Mouse (Mus musculus) CH12.LX (cell line): ENCODE measurements around the gene Bri3.
A peak's percentile ranks its signal among the peaks of the same experiment; 100 is the strongest.

Experiments
- CTCF ChIP-seq, 2 experiments: IDR thresholded peaks in 1 of 2; conservative IDR thresholded peaks in 1 of 2; 2 replicates each; pipeline ENCODE4 v1.5.1; 2011 to 2012; ENCODE audit warnings: low read depth in 2 of 2, low read length in 2 of 2, improper control_type of control experiment in 1 of 2, inconsistent platforms in 1 of 2, mild to moderate bottlenecking in 1 of 2, moderate library complexity in 1 of 2
- EP300 ChIP-seq: IDR thresholded peaks from 2 replicates; pipeline ENCODE4 v1.6.1; 2011; ENCODE audit warnings: low read length, improper control_type of control experiment
- MAZ ChIP-seq: IDR thresholded peaks from 2 replicates; pipeline ENCODE4 v1.6.1; 2012; ENCODE audit warnings: low read depth, mild to moderate bottlenecking, inconsistent platforms, low read length, improper control_type of control experiment, moderate library complexity
- NRF1 ChIP-seq: IDR thresholded peaks from 2 replicates; pipeline ENCODE4 v1.6.1; 2014; ENCODE audit warnings: low read depth, mild to moderate bottlenecking, inconsistent platforms, low read length, improper control_type of control experiment, moderate library complexity
- POLR2A ChIP-seq: IDR thresholded peaks from 2 replicates; pipeline ENCODE4 v1.6.1; 2011; ENCODE audit warnings: low read depth, mild to moderate bottlenecking, improper control_type of control experiment, low read length

DNA sequence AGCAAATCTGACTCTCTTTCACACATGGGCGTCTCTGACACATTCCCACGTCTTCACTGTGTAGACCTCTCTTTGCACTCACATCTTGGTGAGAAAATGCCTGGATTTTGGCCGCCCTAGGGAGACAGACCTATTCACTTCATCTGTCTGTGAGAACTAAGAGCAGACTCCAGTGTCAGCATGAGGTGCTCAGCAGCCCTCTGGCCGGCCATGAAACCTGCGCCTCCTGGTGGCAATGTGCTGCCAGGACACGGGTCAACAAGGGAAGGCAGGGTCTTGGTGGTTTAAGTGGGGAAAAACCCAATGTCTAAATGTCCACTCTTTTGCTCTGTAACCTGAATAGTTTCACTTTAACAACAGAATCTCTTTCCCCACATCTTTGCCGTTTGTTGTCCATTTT is 29.8 kb upstream of the Bri3 start:
- no peak for TF ChIP-seq POLR2A
- peak; percentile 90 to 91 for TF ChIP-seq CTCF (conservative IDR thresholded peaks at IDR 0.05 in 1 of 2, IDR thresholded peaks at IDR 0.05 in 1 of 2; ENCODE audit: low read depth in 2 of 2, low read length in 2 of 2)
- no peak for TF ChIP-seq NRF1
- no peak for TF ChIP-seq MAZ
- no peak for TF ChIP-seq EP300
